Mouse (Mus musculus) left cerebral cortex, postnatal 10 days (tissue): Measurements from ENCODE around the gene Ckap2l. TPM values are rescaled to one million over a fixed set of nuclear protein-coding genes. Genes with fewer than 3 reads are reported as not detected.

Experiments used
- DNase-seq, 2 experiments: peaks; one replicate each; pipeline ENCODE4 v3.0.0; 2021 to 2022; ENCODE audit warnings: low spot score in 2 of 2, mixed read lengths in 1 of 2; ENCODE audit errors: extremely low spot score in 1 of 2
- intact Hi-C: fragments of 180-260 bp; cut with DNase I; formaldehyde crosslinking; loops from one replicate; pipeline ENCODE4 v1.15.1; 2025
- total RNA-seq, 2 experiments: library from RNA; stranded (reverse); gene quantifications; 2 replicates each; pipeline ENCODE4 v1.2.3; 2021

Ckap2l gene
- total RNA-seq, 2 experiments from 2014 or later = 2.6 to 2.7 TPM

DNA sequence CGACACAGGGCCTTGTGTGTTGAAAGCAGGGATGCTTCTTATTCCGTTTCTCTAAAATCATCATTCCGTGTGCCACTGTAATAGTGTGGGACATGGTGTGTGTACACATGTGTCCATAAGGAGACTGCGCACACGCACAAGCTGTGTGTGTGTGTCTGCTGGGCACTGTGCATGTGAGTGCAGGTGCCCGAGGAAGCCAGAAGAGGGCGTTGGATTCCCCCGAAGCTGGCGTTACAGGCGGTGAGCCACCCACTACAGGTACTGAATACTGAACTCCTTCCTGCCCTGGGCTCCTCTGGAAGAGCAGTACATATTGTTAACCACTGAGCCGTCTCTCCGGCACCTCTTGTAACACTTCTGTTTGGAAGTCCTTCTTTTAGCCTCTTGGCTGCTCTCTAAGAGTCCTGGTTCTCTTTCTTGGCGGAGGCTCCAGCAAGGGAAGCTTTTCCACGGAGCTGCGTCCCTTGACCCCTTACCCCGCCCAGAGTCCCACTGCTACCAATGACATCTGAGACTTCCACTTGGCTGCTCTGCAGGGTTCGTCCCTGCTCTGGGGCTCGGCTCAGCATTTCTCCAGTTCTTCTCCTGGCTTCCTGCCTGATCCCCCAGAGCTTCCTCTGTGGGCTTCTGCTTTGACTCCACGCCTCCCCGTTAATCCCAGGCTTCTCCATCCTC is 52.4 kb downstream of the Ckap2l start:
- intact Hi-C loops = loop anchor here (5.0 kb wide), 1 partner anchor 47 kb away; the partner anchor contains the start of gene Slc20a1
- DNase-seq = peak in 1 of 2 experiments; percentile 56

DNA sequence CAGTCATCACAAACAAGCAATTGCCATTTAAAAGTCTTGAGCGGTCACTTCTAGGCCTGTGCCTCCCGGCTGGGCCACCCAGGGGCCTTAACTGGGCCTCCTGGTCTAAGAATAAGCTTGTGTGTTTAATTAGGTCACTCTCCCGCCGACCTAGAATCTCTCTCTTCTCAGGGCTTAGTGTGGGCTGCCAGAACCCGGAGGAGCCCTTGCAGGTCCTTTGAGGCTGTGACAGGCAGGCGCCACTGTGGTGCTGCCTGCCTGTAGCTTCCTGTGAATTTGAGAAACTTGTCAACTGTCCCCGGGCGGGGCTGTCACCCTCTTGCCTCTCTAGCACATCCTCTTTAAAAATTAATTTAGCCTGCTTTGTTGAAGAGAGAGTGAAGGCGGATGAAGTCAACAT is 53.2 kb downstream of the Ckap2l start:
- peak in 1 of 2 experiments; percentile 44 for DNase-seq
- intact Hi-C loops = loop anchor here (5.0 kb wide), 1 partner anchor 46 kb away; the partner anchor contains the start of gene Slc20a1

DNA sequence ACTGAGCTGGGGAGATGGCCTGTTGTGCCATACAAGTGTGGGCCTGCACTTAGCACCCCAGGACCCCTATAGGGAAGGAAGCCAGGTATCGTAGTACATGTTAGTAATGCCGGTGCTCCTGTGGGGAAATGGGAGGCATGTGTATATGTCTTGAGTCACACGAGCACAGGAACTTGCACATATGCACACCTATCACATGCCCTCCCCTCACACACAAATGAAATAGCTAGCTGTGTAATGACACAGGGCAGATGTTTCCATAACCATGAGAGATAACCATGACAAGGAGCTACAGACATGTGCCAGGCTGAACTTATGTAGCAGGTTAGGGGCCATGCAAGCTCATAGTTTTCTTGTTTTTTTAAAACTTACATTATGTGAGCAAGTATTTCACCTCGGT is 54.0 kb downstream of the Ckap2l start:
- intact Hi-C loops = loop anchor here (5.0 kb wide), 1 partner anchor 46 kb away; the partner anchor contains the start of gene Slc20a1
- no peak for DNase-seq

DNA sequence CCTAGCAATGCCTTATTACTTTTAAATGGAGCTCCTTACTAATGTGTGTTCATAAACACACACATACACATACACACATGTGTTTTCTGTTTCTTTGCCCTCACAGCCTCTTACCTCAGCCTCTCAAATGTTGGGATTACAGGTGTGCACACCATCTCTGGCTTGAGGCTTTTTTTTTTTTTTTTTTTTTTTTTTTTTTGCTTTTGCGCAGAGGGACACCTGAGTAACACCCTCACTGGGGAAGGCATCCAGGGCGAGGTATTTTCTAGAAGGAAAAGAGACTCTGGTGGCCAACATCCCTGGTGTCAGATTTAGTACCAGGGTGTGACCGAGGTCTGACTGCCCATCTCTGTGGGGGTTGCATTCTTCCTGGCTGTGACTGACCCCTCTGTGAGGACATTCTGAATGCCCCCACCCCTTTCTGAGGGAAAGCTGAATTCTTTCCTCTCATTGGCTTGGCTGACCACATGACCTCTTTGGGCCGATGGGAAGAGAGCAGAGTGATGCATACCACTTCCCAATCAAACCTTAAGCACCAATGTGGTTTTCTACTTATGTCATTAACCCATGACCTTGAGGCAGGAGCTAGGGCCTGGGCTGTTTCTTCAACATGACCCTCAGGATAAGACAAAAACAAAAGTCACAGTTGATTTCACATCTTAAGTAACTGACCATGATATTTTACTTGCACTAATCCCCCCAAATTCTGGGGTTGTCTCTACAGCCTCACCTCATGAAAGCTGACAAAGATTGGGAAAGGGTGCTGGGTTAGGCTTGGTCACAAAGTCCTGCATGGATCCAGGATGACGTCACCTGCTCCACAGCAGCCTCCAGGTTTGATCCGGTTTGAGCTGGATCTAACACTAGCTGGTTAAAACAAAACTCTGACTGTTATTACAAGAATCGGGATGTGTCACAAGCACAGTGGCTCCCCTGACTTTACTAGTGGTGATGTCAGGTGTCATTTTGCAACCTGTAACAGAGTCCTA is 54.9 kb downstream of the Ckap2l start:
- no peak for DNase-seq
- intact Hi-C loops = loop anchor here (5.0 kb wide), 1 partner anchor 45 kb away; the partner anchor contains the start of gene Slc20a1

DNA sequence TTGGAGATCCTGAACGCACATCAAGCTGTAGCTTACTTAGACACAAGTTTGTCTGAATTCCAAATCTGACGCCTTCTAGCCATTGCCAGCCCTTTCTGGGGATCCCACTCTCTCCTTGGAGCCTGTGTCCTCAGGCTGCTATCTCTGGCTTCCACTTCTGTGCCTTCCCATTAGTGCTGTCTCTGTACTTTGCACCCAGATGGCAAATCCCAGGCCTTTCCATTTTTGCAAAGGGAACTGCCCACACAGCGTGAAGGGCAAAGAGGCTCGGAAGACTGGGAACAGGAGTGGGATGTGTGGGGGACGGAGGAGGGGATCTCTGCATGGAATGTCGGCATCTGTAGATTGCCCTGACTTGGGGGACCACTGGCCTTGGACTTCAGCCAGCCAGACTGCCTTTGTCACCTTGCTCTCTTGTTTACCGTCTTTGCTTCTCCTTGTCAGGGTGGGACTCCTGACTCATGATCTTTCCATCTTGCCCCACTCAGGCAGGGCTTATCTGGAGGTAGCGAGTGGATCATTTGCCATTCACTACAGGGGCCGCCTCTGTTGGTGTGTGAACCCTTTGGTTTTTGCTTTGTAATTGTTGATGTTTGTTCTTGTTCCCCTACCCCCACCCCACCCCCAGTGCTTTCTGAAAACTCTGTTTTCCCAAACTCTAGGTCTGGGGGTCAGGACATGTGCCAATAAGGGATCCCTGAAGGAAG is 56.1 kb downstream of the Ckap2l start:
- intact Hi-C loops = loop anchor here (5.0 kb wide), 1 partner anchor 44 kb away; the partner anchor contains the start of gene Slc20a1
- DNase-seq = no peak

DNA sequence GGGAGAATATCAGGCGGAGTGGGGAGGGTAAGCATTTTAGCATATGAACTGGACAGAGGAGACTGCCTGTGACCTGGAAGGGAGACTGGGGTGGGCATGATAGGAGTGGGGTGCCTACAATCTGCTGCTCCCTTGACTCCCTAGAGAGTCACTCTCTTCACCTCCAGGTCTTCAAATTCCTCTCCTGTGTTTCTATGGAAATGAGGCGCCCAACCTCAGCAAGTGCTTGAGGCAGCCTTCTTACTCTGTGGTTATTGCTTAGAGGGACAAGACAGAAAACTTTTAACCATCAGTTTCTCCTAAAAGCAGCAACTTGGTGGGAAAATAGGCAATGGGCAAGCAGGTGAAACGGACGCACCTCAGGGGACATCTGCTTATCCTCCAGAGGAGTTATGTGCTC is 60.5 kb downstream of the Ckap2l start:
- intact Hi-C loops = no loop called here
- DNase-seq = no peak

GRCm38 (mm10) chr2:129234731-129235130 is 62.3 kb downstream of the Ckap2l start:
- DNase-seq = no peak
- intact Hi-C loops = no loop called here

- intact Hi-C loops = no loop called here
- DNase-seq = no peak
Measured at GRCm38 (mm10) chr2:129233803-129234477, 63.1 kb downstream of the Ckap2l start.

GRCm38 (mm10) chr2:129233218-129233617 is 63.8 kb downstream of the Ckap2l start:
- no peak for DNase-seq
- intact Hi-C loops = no loop called here

DNA sequence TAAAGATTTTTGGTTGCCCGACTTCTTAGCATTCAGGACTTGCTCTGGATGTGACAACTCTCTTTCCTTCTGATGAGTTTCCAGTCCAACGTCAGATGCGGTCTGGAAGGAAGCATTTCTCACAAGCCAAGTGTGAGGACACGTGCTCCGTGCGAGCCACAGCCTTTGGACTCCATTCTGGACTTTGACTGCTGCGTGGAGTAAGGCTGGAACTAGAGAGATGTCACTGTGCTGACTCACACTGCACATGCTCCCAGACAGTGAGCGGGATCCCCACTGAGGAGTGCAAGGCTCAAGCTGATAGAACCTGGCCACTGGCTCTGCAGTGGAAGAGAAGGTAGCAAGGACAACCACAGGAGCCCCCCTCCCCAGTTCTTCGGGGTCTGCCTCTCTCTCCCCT is 64.5 kb downstream of the Ckap2l start:
- no peak for DNase-seq
- intact Hi-C loops = no loop called here

DNA sequence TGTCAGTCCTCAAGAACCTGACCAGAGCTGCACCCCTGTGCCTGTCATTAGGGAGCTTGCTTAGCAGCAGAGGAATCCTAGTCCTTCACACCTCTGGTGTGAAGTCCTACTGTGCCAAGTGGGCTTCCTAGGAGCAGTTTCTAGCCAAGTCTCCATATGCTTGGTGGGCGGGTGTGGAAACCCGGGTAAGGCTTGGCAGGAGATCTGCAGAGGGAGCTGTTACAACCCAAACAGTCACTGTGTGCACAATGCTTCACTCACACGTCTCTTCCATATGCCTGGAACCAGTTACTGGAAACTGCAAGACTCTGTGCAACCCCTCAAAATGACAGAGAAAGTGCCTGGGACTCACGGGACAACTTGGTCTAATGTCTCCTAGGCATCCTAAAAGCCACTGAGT is 65.0 kb downstream of the Ckap2l start:
- peak; percentile 63 to 87 for DNase-seq
- intact Hi-C loops = no loop called here

- DNase-seq = no peak
- intact Hi-C loops = no loop called here
Measured at GRCm38 (mm10) chr2:129229316-129229715, 67.7 kb downstream of the Ckap2l start.

- no peak for DNase-seq
- intact Hi-C loops = no loop called here
Measured at GRCm38 (mm10) chr2:129228571-129228970, 68.4 kb downstream of the Ckap2l start.

DNA sequence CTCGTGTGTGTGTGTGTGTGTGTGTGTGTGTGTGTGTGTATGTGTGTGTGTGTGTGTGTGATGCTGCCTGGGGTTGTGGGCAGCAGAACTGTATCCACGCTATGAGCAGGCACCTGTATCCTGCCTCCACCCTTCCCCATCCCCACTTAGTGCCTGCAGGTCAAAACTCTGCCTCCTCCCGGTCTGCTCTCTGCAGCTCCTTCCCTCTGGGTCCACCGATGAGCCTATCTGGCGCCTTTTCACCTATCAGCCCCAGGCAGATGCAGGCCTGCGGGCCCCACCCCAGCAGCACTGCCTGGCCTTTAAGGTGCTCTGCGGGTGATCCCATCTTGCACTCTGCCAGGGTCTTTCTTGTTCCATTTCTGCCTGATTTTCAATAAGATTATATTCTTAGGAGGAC is 69.3 kb downstream of the Ckap2l start:
- DNase-seq = no peak
- intact Hi-C loops = no loop called here

GRCm38 (mm10) chr2:129227011-129227529 is 69.9 kb downstream of the Ckap2l start:
- DNase-seq = no peak

GRCm38 (mm10) chr2:129226296-129226851 is 70.6 kb downstream of the Ckap2l start:
- intact Hi-C loops = no loop called here
- no peak for DNase-seq

More at GRCm38 (mm10) chr2:129227011-129227529, 69.9 kb downstream of the Ckap2l start:
- intact Hi-C loops = no loop called here

GRCm38 (mm10) chr2:129225251-129225819 is 71.7 kb downstream of the Ckap2l start:
- intact Hi-C loops = no loop called here

DNA sequence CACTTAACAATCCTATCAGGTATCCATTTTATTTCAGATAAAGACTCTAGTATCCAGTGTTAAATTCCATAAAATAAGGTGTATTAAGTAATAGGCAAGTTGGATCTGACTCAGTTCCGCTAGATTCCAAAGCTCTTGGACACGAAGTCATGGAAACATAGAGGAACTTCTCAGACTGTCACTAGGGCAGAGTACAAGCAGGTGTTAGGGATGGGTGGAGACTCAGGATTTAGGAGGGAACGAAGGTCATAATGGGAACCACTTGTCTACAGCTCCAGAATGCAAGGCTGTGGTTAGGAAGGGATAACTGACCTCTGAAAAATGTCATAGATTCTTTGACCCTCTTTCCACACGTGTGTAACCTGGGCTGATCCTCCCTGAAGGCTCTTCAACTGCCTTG is 72.8 kb downstream of the Ckap2l start:
- no peak for DNase-seq

More at GRCm38 (mm10) chr2:129225251-129225819, 71.7 kb downstream of the Ckap2l start:
- no peak for DNase-seq

More for the DNA sequence above, 72.8 kb downstream of the Ckap2l start:
- intact Hi-C loops = no loop called here
